Mouse (Mus musculus): ENCODE results near the gene Txnrd1. TPM values are rescaled to one million over a fixed set of nuclear protein-coding genes. Genes with fewer than 3 reads are reported as not detected.

Txnrd1 gene
- polyA plus RNA-seq, 1 experiment: 151 TPM

DNA sequence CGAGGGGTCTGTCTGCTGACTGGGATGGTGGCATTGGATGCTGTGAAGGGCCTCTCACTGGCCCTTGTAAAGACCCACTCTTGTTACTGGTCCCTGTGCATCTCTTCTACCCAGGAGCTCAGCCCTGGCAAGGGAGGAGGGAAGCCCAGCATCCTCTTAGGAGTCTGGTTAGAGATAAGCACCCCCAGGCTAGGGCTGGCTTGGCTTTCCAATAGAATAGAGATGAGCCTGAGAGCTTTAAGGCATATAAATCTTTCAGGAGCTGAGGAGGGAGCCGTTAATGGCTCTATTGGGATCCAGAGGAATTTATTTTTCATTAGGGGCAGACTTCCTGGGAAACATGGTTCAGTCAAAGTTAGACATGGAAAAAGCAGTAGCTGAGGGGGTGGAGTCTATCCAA lies 91.9 kb downstream of the Txnrd1 start:
- H3K4me1 ChIP-seq (ENCODE audit: control insufficient read depth, insufficient read depth, low read length): no peaks in the 10 kb centered on the region
- no peak overlapping the region for H3K4me3 ChIP-seq (ENCODE audit: insufficient read depth, low read length)
- H3K27ac ChIP-seq (ENCODE audit: insufficient read depth, low read length): no peak overlapping the region
- TF ChIP-seq CTCF (IDR thresholded peaks at IDR 0.05; ENCODE audit: borderline replicate concordance, insufficient read depth, low read length) (no peak), POLR2A (IDR thresholded peaks at IDR 0.05; ENCODE audit: low read depth, low read length) (no peak)

DNA sequence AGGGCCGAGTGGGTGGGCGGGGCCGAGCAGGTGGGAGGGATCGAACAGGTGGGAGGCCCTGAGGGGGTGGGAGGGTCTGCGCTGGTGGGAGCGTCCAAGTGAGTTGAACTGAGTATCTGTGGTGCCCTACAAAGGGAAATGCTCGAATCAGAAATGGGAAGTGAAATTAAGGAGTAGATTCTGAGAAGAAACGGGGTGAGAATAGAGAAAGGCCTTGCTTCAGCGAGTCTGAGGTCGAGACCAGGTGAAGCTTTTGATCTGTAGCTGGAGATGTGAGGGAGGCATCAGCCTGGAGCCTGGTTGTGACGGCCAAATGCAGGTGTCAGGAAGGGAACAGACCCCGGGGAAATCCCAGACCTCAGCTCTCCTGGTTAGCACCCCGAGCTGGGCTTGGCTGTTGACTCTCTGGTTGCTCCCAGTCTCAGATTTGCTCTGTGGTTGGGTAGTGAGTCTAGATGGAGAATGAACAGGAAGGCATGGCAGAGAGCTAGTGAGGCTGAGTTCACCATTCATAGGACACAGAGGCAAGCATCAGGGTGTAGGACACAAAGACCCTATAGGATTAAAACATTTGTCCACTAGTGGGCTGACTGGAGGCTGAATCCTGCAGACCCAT lies 101.4 kb downstream of the Txnrd1 start:
- H3K4me1 ChIP-seq (ENCODE audit: control insufficient read depth, insufficient read depth, low read length): no peaks in the 10 kb centered on the region
- TF ChIP-seq CTCF (IDR thresholded peaks at IDR 0.05; ENCODE audit: borderline replicate concordance, insufficient read depth, low read length) (no peak), POLR2A (IDR thresholded peaks at IDR 0.05; ENCODE audit: low read depth, low read length) (no peak)
- no peak overlapping the region for H3K27ac ChIP-seq (ENCODE audit: insufficient read depth, low read length)
- H3K4me3 ChIP-seq (ENCODE audit: insufficient read depth, low read length): no peak overlapping the region

DNA sequence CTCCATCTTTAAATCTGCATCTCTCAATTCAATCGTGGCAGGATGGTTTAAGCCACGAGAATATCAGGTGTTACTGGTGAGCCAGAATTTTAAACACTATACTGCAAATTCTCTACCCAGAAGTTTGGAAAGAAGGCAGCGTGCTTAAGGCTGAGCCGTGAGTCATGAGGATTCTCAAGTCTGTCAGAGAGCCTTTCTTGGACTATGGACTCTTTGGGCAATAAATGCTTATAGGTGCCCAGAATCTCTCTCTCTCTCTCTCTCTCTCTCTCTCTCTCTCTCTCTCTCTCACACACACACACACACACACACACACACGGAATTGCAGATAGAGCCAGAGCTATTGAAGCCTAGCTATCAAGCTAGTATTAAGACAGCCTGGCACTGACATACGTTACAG lies 102.0 kb downstream of the Txnrd1 start:
- Histone ChIP-seq H3K4me1 (ENCODE audit: control insufficient read depth, insufficient read depth, low read length) (no peaks in the 10 kb centered on the region), H3K4me3 (ENCODE audit: insufficient read depth, low read length) (no peak overlapping the region), H3K27ac (ENCODE audit: insufficient read depth, low read length) (no peak overlapping the region)
- TF ChIP-seq CTCF (IDR thresholded peaks at IDR 0.05; ENCODE audit: borderline replicate concordance, insufficient read depth, low read length): no peak
- TF ChIP-seq POLR2A (IDR thresholded peaks at IDR 0.05; ENCODE audit: low read depth, low read length): no peak

Other genes with a start within 250 kb of the Txnrd1 start
- 12.0 and 15.2 TPM in 2 replicates for gene 1190007I07Rik, start 210.7 kb upstream of the Txnrd1 start, polyA plus RNA-seq (2011; ENCODE audit: insufficient read length, low read depth, missing spikeins)
- 37.8 and 40.0 TPM in 2 replicates for gene Tdg, start 204.1 kb upstream of the Txnrd1 start, polyA plus RNA-seq (2011; ENCODE audit: insufficient read length, low read depth, missing spikeins)
- gene Glt8d2, start 143.3 kb upstream of the Txnrd1 start, polyA plus RNA-seq (2011; ENCODE audit: insufficient read length, low read depth, missing spikeins): 6.2 and 10.4 TPM in 2 replicates
- 37.7 and 49.3 TPM in 2 replicates for gene Hcfc2, start 137.8 kb upstream of the Txnrd1 start, polyA plus RNA-seq (2011; ENCODE audit: insufficient read length, low read depth, missing spikeins)
- gene Nfyb, start 69.8 kb upstream of the Txnrd1 start, polyA plus RNA-seq (2011; ENCODE audit: insufficient read length, low read depth, missing spikeins): 37.7 and 56.4 TPM in 2 replicates
- gene Eid3, start 32.7 kb downstream of the Txnrd1 start, polyA plus RNA-seq (2011; ENCODE audit: insufficient read length, low read depth, missing spikeins): 4.1 and 4.4 TPM in 2 replicates
- gene Chst11, start 151.5 kb downstream of the Txnrd1 start, polyA plus RNA-seq (2011; ENCODE audit: insufficient read length, low read depth, missing spikeins): 12.9 and 20.7 TPM in 2 replicates

Data from embryonic fibroblast, embryonic 13.5 days (primary cell).